Mouse (Mus musculus): ENCODE results near the gene Dgkb. TPM values are rescaled to one million over a fixed set of nuclear protein-coding genes. Genes with fewer than 3 reads are reported as not detected.

Gene Dgkb
- total RNA-seq, 2 experiments from 2014 or later = not detected

DNA sequence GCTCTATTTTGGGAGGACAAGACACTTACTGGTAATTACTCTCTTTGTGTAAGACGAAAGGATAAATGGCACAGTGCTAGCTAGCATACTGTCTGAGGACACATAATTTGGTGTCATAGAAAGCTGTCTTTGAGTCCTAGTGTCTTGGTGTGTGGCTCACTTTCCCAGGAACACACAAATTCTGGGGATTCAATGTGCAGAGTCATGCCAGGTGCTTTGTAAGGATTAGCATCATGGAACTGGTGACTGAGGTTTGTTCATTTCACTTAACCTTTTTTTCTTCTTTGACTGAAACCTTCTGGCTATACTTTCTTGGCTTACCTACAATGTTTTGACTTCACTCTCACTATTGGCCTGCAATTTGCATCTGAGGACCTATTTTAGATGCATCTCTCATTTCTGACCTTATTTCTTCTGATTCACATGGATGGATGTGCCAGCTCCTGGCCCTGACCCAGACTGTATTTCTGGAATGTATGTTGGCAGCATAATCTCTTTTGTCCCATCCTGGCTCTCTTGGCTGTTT is 170.6 kb downstream of the Dgkb start:
- ATAC-seq (replicated peaks; ENCODE audit: low FRiP score, poor library complexity, severe bottlenecking) = no peak

DNA sequence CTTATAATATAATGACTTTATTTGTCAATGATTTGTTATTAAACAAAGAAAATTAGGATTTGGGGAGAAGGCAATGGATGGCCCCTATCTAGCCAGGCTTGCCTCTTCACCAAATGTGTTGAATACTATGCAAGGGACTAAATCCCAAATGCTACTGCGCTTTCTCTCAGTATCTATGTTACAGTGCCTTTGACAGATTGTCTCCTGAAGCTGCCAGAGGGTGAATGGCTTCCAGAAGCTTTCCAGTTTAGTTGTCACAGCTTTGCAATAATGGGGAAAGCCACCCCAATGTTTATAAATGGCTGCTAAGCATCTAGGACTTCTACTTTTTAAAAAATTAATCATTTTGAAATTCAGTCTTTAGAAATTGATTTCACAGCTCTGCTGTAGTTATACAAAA is 175.7 kb downstream of the Dgkb start:
- ATAC-seq (replicated peaks; ENCODE audit: low FRiP score, poor library complexity, severe bottlenecking) = no peak

DNA sequence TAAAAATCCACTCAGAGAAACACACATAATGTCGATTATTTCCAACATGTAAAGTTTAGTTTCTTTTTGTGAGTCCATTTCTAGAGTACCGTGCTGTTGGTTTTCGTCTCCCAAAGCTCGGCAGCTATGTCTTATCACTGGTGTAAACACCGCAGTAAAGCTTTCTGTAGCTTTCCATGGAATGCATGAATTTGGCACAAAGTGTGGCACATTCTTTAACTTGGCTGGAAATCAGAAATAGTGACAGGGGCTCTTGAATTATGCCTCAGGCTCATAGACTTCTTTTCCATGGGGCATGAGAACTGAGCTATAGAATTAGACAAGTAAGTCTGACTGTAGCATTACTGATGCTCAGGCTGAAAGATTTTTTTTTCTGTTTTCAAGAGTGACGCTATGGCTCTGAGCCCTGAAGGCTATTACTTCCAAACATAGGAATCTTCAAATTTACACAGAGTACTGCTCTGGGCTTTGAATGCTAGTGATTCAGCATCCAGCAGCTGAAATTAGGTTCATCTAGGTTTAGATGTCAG is 179.0 kb downstream of the Dgkb start:
- no peak for ATAC-seq (replicated peaks; ENCODE audit: low FRiP score, poor library complexity, severe bottlenecking)

DNA sequence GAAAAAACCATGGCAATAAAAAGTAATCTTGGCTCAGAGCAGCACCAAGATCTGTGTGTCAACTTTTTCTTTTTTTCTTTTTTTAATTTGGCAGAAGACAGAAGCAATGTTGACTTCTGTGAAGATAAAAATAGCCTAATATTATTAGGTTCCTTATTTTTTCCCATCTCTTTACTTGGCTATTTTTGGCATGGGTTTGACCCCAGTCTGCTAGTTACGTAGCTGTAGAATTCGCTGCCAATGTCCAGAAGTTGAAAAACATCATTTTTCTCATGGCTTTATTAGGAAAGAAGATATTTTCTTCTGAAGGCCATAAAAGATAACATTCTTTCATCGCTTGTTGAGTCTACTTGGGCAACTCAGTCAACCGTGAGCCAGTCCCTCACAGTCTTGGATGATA is 200.1 kb downstream of the Dgkb start:
- no peak for ATAC-seq (replicated peaks; ENCODE audit: low FRiP score, poor library complexity, severe bottlenecking)

DNA sequence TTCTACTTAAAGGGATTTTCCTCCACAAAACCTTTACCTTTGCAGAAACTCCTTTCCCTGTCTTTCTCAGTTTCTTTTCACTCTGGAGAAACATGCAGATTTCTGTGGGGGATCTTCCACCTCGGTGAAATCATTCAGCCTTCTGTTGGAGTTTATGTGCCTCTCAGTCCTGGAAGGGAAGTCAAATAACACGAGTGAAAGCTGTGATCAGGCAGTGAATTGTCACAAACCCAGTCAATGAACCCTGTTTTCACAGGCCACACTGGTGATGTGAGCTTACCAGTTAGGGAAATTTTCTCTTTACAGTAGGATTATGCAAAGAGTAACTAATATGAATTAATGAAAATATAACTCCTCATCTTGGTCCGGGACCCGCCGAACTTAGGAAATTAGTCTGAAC is 229.7 kb downstream of the Dgkb start:
- ATAC-seq (replicated peaks; ENCODE audit: low FRiP score, poor library complexity, severe bottlenecking) = no peak

DNA sequence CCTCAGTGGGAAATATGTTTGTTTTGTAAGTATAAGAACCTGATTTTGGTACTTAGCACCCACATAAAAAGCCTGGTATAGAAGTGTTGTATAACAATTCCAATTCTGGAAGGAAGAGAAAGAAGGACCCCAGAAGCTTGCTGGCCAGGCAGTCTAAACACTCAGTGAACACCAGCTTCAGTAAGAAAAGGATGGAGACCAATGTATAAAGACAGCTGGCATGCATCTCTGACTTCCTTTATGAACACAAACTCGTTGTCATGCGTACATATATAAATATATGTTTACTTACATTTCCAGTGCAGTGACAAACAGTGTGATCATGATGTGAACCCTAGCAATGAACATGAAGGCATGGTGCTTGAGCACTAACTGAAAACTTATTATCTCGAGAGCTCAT is 270.7 kb downstream of the Dgkb start:
- ATAC-seq (replicated peaks; ENCODE audit: low FRiP score, poor library complexity, severe bottlenecking) = no peak

DNA sequence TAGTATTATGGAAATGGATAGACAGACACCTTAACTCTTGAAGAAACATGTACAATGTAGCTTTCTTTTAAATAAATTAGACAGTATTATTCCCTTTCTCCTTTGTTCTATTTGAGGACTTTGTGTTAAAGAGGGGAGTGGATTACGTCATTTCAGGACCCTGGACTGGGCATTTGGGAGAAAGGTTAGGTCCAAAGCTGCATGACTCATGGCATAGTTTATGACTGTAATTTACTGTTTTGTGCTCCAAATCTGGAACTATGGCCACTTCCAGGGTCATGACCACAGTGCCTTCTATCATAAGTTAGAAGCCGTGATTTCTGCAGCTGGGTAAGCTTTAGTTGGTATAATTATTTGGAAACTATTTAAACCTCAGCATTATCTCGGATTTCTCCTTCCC is 294.4 kb downstream of the Dgkb start:
- no peak for ATAC-seq (replicated peaks; ENCODE audit: low FRiP score, poor library complexity, severe bottlenecking)

DNA sequence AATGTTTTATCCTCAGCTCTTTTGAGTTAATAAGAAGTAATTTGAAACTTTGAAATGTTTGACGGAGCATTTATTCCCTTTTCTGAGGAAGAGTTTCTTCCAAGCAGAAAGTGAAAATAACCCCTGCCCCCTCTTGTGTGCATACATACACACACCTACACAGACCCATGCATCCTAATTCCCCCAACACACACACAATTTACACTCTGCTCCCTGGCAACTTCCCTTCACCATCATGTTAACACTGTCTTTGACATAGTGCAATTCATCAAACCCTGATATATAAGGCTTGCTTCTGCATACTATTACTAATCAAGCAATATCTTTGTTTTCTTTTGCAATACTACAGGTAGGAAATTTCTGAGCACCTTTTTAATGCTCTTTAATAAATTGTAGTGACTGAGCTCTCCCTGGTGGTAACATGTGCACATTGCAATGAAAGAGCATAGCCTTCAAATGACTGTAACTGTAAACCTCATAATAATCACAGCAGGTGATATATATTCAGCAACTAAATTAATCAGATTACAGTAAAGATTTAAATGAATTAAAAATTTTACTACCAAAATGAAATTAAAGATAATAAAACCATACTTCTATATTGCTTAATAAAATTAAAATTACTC is 297.6 kb downstream of the Dgkb start:
- ATAC-seq (replicated peaks; ENCODE audit: low FRiP score, poor library complexity, severe bottlenecking) = no peak

DNA sequence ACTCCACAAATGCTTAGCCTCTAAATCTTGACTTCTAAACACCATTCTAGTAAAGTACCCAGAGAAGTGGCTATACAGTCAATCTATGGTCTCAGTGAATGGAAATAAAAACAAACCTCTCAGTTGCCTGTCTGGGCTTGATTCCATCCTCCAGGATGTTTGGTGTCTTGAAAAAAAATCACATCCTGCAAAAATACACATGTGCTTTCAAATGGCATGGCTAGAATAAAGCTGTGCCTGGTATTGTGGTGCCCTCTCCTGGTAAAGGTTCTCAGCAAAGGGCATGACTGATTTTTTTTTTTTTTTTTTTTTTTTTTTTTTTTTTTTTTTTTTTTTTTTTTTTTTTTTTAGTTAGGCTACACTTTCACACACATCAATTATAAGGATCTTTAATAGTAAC is 306.0 kb downstream of the Dgkb start:
- no peak for ATAC-seq (replicated peaks; ENCODE audit: low FRiP score, poor library complexity, severe bottlenecking)

DNA sequence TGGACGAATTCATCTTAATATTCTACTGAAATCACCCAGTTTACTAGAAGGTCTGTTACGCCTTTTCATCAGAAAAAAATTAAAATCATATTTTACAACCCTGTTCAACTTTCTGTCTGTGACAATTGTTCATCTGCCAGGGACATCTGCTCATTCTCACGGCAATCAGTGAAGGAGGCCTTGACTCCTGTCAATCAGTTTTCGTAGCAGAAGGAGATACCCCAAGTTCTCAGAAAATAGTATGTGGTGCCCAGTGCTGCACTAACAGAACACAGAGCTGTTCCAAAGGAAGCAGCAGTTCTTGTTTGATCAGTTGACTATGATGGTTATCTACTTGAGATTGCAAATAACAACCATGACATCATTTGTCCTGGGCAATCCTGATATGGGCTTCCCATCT is 307.8 kb downstream of the Dgkb start:
- ATAC-seq (replicated peaks; ENCODE audit: low FRiP score, poor library complexity, severe bottlenecking) = no peak

DNA sequence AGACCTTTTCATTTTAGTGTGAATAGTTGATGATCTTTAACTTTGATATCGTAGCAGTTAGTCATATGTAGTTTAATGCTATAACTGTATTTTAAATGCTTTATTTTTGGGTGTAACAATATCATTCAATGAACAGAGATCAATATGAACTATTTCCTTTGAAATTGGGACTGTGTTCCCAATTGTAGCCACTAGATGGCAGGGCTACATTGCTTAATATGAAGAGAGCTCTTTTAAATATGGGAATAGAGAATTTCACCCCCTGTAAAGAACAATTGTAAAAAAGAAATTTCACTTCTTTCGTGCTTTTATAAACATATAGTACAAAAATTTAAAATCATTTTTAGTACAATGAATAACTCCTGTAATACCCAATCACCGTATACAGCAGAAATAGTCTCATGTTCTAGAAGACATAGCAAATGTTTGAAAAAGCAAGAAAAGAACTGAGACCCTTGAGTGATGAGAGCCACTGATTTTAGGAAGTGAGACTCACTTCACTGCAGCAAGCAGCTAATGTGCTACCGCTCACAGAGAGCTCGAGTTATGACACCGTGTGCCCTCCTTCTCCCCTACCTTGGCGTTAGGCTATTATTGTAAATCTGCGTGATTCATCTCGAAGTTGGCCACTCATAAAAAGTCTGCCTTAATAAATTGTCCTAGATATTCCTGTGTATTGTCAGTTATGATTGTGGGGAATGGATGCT is 312.8 kb downstream of the Dgkb start:
- ATAC-seq (replicated peaks; ENCODE audit: low FRiP score, poor library complexity, severe bottlenecking) = no peak

DNA sequence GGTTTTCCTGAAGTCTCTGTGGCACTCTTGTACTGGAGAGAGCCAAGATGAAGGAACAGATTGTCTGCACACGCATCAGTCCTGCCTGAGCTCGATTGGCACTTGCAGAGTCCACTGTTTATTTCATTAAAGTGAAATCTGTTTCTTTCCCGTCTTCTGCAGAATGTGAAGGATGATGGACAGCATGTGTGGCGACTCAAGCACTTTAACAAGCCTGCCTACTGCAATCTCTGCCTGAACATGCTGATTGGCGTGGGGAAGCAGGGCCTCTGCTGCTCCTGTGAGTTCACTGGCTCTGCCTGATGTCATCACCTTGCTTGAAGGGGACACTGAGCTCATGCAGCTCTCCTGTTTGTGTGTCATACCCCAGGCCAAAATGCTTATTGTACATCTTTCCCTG is 318.9 kb downstream of the Dgkb start:
- ATAC-seq (replicated peaks; ENCODE audit: low FRiP score, poor library complexity, severe bottlenecking) = no peak

DNA sequence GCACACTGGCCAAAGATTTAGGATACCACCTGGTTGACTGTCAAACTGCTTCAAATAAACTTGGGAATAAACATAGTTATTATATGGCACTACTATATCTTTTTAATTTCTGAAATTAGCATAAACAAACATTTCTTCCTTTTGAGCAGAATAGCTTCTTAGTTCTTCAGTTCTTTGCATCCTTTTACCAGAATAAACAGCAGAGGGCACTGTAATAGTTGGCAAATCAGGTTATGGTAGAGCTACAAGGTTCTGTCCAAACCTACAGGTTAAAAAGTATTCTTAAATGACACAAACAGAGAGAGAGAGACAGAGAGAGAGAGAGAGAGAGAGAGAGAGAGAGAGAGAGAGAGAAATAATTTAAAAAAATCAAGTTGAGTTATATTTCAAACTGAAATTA is 322.5 kb downstream of the Dgkb start:
- ATAC-seq (replicated peaks; ENCODE audit: low FRiP score, poor library complexity, severe bottlenecking) = no peak

DNA sequence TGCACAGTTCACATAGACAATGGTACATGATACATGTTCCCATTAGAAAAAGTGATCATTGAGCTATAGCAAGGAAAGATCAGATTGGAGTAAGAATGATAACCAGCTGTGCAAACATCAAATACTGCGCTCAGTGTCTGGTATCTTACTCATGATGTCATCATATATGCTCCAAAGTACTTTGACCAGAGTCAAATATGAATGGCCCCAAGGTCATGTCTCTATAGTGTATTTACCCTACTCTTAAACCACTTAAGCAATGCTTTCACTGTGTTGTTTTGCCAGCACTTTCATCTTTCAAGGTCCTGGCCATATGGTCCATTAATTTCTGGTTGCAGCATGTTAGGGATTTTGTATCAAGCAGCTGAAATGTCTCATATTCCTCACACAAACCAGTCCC is 415.1 kb downstream of the Dgkb start:
- ATAC-seq (replicated peaks; ENCODE audit: low FRiP score, poor library complexity, severe bottlenecking) = no peak

DNA sequence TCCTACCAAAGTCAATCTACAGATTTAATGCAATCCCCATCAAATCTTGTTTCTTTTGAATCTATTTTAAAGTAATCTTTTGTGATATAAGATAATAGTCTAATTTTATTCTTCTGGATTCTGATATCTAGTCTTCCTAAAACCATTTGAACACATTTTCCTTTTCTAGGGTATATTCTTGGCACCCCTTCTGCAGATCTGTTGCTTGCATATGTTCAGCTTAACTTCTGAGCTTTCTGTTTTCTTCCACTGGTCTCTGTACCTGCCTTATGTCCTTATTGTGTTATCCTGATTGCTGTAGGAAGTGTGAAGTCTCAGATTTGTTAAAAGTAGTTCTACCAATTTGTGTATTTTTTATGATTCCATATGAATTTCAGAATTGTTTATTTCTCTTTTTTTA is 451.3 kb downstream of the Dgkb start:
- no peak for ATAC-seq (replicated peaks; ENCODE audit: low FRiP score, poor library complexity, severe bottlenecking)

DNA sequence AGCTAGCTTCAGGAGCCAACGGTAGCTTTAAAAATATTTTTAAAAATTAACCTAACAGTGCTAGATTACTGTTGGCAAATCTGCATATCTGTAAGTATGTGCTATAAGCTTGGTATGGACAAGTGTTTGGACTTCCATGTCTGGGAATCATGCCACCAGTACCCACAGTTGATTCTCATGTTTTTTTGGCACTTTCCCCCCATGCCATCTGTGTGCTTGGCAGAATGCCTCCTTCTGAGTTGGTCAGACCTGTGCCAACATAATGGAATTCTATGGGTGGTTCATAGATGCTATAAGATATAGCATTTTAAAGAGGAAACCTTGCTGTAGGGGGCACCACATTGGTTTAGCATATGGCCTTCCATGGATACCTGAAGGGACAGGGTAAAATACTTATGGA is 484.0 kb downstream of the Dgkb start:
- ATAC-seq (replicated peaks; ENCODE audit: low FRiP score, poor library complexity, severe bottlenecking) = no peak

DNA sequence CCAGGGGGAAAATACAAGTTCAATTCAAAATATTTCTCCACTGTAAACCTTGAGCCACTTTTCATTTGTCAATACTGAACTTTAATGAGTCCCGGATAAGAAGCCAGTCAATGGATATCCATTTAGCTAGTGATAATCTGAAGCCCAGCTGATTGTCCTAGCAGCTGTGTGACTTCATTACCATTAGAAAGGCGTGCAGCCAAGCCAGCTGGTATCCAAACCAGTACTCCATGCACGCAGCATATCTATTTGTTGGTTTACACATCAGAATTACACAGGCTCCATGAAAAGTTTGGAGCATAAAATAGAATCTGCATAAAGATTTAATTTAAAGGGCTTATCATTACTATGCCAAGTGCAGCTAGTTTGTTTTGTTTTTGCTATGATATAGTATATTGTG is 486.3 kb downstream of the Dgkb start:
- ATAC-seq (replicated peaks; ENCODE audit: low FRiP score, poor library complexity, severe bottlenecking) = no peak

DNA sequence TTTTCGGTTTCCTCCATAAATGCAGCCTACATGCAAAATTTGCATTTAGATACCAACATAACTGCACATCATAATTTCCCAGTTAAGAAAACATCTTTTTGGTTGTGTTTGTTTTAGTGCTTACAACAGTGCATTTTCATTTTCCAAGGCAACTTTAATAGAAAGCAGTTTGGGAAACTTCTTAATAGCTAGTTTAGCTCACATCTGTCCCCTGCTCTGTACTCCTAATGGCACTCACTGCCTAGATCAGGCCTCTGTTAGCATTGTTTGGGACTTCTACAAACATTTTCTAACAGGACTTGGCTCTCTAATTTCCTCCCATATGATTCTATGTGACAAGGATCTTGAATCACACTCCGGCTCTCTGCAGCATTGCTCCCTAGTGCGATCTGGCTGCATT is 486.7 kb downstream of the Dgkb start:
- no peak for ATAC-seq (replicated peaks; ENCODE audit: low FRiP score, poor library complexity, severe bottlenecking)

DNA sequence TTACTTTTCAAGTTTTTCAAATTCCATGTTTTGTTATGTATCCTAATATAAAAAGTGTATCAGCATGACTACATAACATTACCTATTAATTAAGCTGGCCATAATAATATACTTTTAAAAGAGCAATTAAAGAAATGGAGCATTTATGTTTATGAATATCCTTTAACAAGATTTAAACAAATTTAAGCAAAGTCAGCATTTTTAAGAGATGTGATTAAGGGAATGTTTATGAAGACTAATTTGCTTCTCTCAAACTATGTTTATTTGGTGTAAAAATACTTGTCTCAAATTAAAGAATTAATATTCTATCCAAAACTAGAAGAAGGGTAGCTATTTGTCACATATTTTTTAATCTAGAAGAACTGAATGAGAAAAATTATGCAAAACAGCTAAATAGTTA is 492.4 kb downstream of the Dgkb start:
- no peak for ATAC-seq (replicated peaks; ENCODE audit: low FRiP score, poor library complexity, severe bottlenecking)

DNA sequence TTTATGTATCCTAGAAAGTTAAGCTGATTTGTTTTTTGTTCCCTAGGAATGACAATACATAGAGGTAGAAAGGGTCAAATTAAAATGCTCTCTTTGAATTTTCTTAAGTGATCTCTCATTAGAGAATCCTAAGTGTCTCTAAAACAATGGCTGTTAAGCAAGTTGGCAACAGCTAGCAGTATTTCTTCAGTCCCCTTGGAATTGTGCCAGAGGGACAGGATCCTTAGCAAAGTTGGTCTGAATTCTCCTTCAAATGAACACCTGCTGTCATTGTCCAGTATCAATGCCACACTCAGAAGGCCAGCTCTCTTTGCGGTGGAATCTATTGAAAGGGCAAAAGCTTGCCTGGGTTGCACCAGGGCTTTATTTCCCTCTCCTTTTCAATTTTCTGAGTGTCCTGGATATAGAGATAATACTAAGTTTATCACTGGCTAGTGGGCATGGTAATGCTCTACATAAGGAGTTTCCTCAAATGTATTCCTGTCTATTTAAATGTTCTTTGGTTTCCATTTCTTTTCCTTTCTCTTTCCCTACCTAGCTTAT is 510.3 kb downstream of the Dgkb start:
- ATAC-seq (replicated peaks; ENCODE audit: low FRiP score, poor library complexity, severe bottlenecking) = no peak

DNA sequence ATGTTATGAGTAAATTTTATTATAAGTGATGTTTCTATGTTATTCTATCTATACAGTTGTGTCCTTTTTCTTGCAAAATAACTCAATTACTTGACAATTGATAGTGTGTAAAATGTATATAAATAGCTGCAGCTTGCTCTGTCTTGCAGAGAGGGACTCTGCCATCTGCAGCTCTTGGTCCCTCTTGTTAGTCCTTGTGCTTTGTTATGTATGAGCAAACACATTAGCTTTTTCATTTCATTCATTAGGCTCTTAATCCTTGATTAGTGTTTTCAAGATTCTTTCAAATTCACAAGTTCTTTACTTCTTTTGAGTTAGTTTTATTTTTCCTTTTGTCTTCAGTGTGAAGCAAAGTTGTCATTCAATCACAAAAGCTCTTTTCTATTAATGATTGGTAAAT is 511.3 kb downstream of the Dgkb start:
- no peak for ATAC-seq (replicated peaks; ENCODE audit: low FRiP score, poor library complexity, severe bottlenecking)

All from erythroid progenitor cell, adult 5-6 weeks (primary cell).